23 mouse cellular contexts compared by ENCODE assay signal in genomic region chr13:70599964-70600619, GRCm38 (mm10). TPM values are rescaled to one million over a fixed set of nuclear protein-coding genes. Genes with fewer than 3 reads are reported as not detected.
A peak's percentile ranks its signal among the peaks of the same experiment; 100 is the strongest.
DNase-seq lines count a peak whose midpoint lies in the region; ATAC-seq and TF ChIP-seq lines count a peak whose summit lies in the region.
"Had no signal": no experiment of that assay in that cellular context is flagged by ENCODE, and none has a peak within 500 bp of the region (broad histone marks: within the 10 kb centered on the region; RNA-seq: fewer than 3 reads in every experiment).

No protein-coding gene starts in this region.

- H3K27me3 ChIP-seq in kidney, embryonic 14.5 days (ENCODE audit: control insufficient read depth, insufficient read depth, low read length) = no peaks in the 10 kb centered on the region
- H3K27me3 ChIP-seq in Patski = no peaks in the 10 kb centered on the region
- H3K27me3 ChIP-seq: CH12.LX; embryonic facial prominence, embryonic 15.5 days; hindbrain, embryonic 15.5 days; neural tube, embryonic 12.5 days had no signal

- H3K9ac ChIP-seq in kidney, embryonic 14.5 days (ENCODE audit: low read depth, low read length) = no peak overlapping the region
- H3K9ac ChIP-seq: embryonic facial prominence, embryonic 15.5 days; hindbrain, embryonic 15.5 days; neural tube, embryonic 12.5 days had no signal

- no peak for ATAC-seq in kidney, embryonic 14.5 days (ENCODE audit: low FRiP score, low TSS enrichment)
- ATAC-seq in Patski = peak; percentile 73
- no peak for ATAC-seq in monocyte, adult 5-6 weeks (replicated peaks; ENCODE audit: insufficient number of reproducible peaks, low FRiP score, low TSS enrichment, poor library complexity, severe bottlenecking)
- ATAC-seq: intestine, embryonic 16.5 days had no signal

- H3K27ac ChIP-seq in kidney, embryonic 14.5 days (ENCODE audit: low read depth, low read length) = no peak overlapping the region
- H3K27ac ChIP-seq: embryonic facial prominence, embryonic 15.5 days; forebrain, embryonic 10.5 days; hindbrain, embryonic 15.5 days; left cerebral cortex, adult 2 months; limb, embryonic 10.5 days; neural tube, embryonic 12.5 days had no signal

- H3K4me3 ChIP-seq in kidney, embryonic 14.5 days (ENCODE audit: low read length) = no peak overlapping the region
- H3K4me3 ChIP-seq: embryonic facial prominence, embryonic 15.5 days; forebrain, embryonic 10.5 days; hindbrain, embryonic 15.5 days; left cerebral cortex, adult 2 months; limb, embryonic 10.5 days; neural tube, embryonic 12.5 days had no signal

- peak; percentile 62 for DNase-seq in kidney, adult 11 months
- peak; percentile 49 for DNase-seq in Patski (ENCODE audit: low read depth, low spot score)
- DNase-seq in kidney, adult 8-10 months = peak; percentile 52 to 54
- DNase-seq in kidney, postnatal 25 days = peak; percentile 51 to 70
- DNase-seq in left cerebral cortex, postnatal 36 days (ENCODE audit: low spot score in 2 of 2) = no peak
- no peak for DNase-seq in natural killer cell, adult 2 months (ENCODE audit: low spot score in 2 of 2)
- DNase-seq: cerebellum, postnatal 25 days; gastrocnemius, postnatal 10 days; heart, adult 18-20 months; heart, postnatal 36 days; lung, adult 18-20 months; lung, postnatal 14 days had no signal

- in situ Hi-C loops in Patski (cut with MboI; ENCODE audit: low pct_unique_long_range_greater_than_20kb) = loop anchor here (25.0 kb wide), 1 partner anchor 1063 kb away; the partner anchor contains the start of genes Nsun2 and Tent4a

- no peaks in the 10 kb centered on the region for H3K4me1 ChIP-seq in kidney, embryonic 14.5 days (ENCODE audit: control insufficient read depth, insufficient read depth, low read length)
- H3K4me1 ChIP-seq: embryonic facial prominence, embryonic 15.5 days; forebrain, embryonic 10.5 days; hindbrain, embryonic 15.5 days; limb, embryonic 10.5 days; neural tube, embryonic 12.5 days had no signal

- H3K36me3 ChIP-seq in kidney, embryonic 14.5 days (ENCODE audit: control insufficient read depth, insufficient read depth, low read length) = peaks cover 85% of the 10 kb centered on the region

- no peak for TF ChIP-seq CTCF in Patski (IDR thresholded peaks at IDR 0.05)

- no peak overlapping the region for H3K4me2 ChIP-seq in kidney, embryonic 14.5 days (replicated peaks; ENCODE audit: low read depth, low read length)
- H3K4me2 ChIP-seq: embryonic facial prominence, embryonic 15.5 days; hindbrain, embryonic 15.5 days; liver, embryonic 11.5 days; neural tube, embryonic 12.5 days had no signal

- CTCF ChIA-PET in Patski (lab: Charles Lee) = interaction anchor here (0.5 kb wide), 1 partner anchor 13 kb away, joined by 3 read pairs; no protein-coding TSS in a partner anchor

- POLR2A ChIA-PET in Patski (lab: Charles Lee) = no interaction called here

- WGBS in kidney, embryonic 14.5 days = 83% methylated on average over 12 of the region's 12 CpGs

- intact Hi-C loops in left cerebral cortex, postnatal 36 days (cut with DNase I) = no loop called here

- H3K9me3 ChIP-seq in kidney, embryonic 14.5 days (ENCODE audit: control insufficient read depth, low read length) = no peaks in the 10 kb centered on the region
- H3K9me3 ChIP-seq: embryonic facial prominence, embryonic 15.5 days; forebrain, embryonic 10.5 days; hindbrain, embryonic 15.5 days; limb, embryonic 10.5 days; neural tube, embryonic 12.5 days had no signal

RNA-seq across cellular contexts. Expression of gene Ice1, which starts 37.3 kb away (rescaled TPM):
- 25.9 and 36.5 TPM in 2 replicates for polyA plus RNA-seq in kidney, embryonic 14.5 days (2014; fragmentation: Nextera tagmentation; extraction: Ambion mirVana)
- 40.2 TPM for polyA plus RNA-seq in Patski (2021)
- total RNA-seq in monocyte, adult 5-6 weeks (2017) = 34.4 to 51.3 TPM (median 38.3 TPM) in 3 replicates
- total RNA-seq in left cerebral cortex, postnatal 36 days (2021) = 10 to 100 TPM; 57.3 to 73.3 TPM

Comparison
In these comparisons a context has a peak if more than half of its experiments do, and no peak if none do; other contexts are left out.
1. DNase-seq: peak in kidney, adult 11 months (single experiment), Patski (single experiment), kidney, adult 8-10 months (2 of 2) and kidney, postnatal 25 days (2 of 2); none in left cerebral cortex, postnatal 36 days (0 of 2) and natural killer cell, adult 2 months (0 of 2).